Mouse (Mus musculus) erythroblast, embryonic 14.5 days (primary cell): ENCODE results near the gene BC049715.

Experiments used
- GATA1 ChIP-seq: IDR thresholded peaks from 2 replicates; pipeline ENCODE4 v1.6.1; 2012; ENCODE audit warnings: low read length, inconsistent platforms, mixed read lengths
- TAL1 ChIP-seq: IDR thresholded peaks from 3 replicates; pipeline ENCODE4 v1.6.1; 2012; ENCODE audit warnings: low read length, inconsistent platforms, mixed read lengths

GRCm38 (mm10) chr6:136847790-136848189 lies 20.4 kb downstream of the BC049715 start:
- no peak for TF ChIP-seq GATA1
- no peak for TF ChIP-seq TAL1
